Mouse (Mus musculus) limb, embryonic 10.5 days (tissue): ENCODE measurements around the gene Etl4. TPM values are rescaled to one million over a fixed set of nuclear protein-coding genes. Genes with fewer than 3 reads are reported as not detected.

Experiments used
- DNase-seq: peaks from one replicate; pipeline ENCODE4 v3.0.0-alpha.2; 2017; ENCODE audit warnings: low spot score
- H3K27ac ChIP-seq: fragments of 300-500 bp; sonication (generic); 2 replicates; pipeline ENCODE4 v1.5.1; 2016; ENCODE audit warnings: mild to moderate bottlenecking
- H3K27me3 ChIP-seq: fragments of 300-500 bp; sonication (generic); 2 replicates; pipeline ENCODE4 v1.6.1; 2016; ENCODE audit warnings: low read depth, mild to moderate bottlenecking; ENCODE audit not compliant: poor library complexity, severe bottlenecking
- H3K36me3 ChIP-seq: fragments of 300-500 bp; sonication (generic); 2 replicates; pipeline ENCODE4 v1.6.1; 2016; ENCODE audit warnings: mild to moderate bottlenecking, moderate library complexity
- H3K4me1 ChIP-seq: fragments of 300-500 bp; sonication (generic); 2 replicates; pipeline ENCODE4 v1.6.1; 2016
- H3K4me3 ChIP-seq: fragments of 300-500 bp; sonication (generic); 2 replicates; pipeline ENCODE4 v1.5.1; 2016; ENCODE audit warnings: mild to moderate bottlenecking, moderate library complexity
- H3K9me3 ChIP-seq: fragments of 300-500 bp; sonication (generic); replicated peaks from 2 replicates; pipeline ENCODE4 v1.6.1; 2016; ENCODE audit warnings: mild to moderate bottlenecking
- WGBS: fragments of 180-500 bp; shearing (Covaris S2); methylation state at CpG from one replicate; pipeline ENCODE4 v1.1.7; 2016; 5-methylcytosine and 5-hydroxymethylcytosine counted together
- microRNA-seq: library from miRNA; unstranded; fragments of <30 nt; microRNA quantifications from one replicate; pipeline ENCODE4, GENCODE M21; 2017
- polyA plus RNA-seq: library from polyadenylated mRNA; unstranded; fragments of >200 nt; fragmentation: Nextera tagmentation; extraction: Ambion mirVana; gene quantifications from 2 replicates; pipeline ENCODE4 v1.2.1, GENCODE M21; 2016

The Etl4 gene
- polyA plus RNA-seq, 1 experiment from 2014 or later, result 13.5 TPM

GRCm38 (mm10) chr2:20779484-20780381 lies 870.2 kb downstream of the Etl4 start:
- H3K27ac ChIP-seq, result no peak overlapping the region
- 39% methylated on average over 6 of the region's 6 CpGs for WGBS
- peak; percentile 61 for DNase-seq
- no peaks in the 10 kb centered on the region for H3K36me3 ChIP-seq
- H3K27me3 ChIP-seq, result no peaks in the 10 kb centered on the region
- H3K9me3 ChIP-seq, result no peaks in the 10 kb centered on the region
- H3K4me3 ChIP-seq, result no peak overlapping the region
- no peaks in the 10 kb centered on the region for H3K4me1 ChIP-seq

GRCm38 (mm10) chr2:20801236-20801890 lies 891.8 kb downstream of the Etl4 start:
- no peak overlapping the region for H3K4me3 ChIP-seq
- no peaks in the 10 kb centered on the region for H3K9me3 ChIP-seq
- 78% methylated on average over 8 of the region's 8 CpGs for WGBS
- no peaks in the 10 kb centered on the region for H3K27me3 ChIP-seq
- H3K27ac ChIP-seq, result no peak overlapping the region
- no peak for DNase-seq
- no peaks in the 10 kb centered on the region for H3K4me1 ChIP-seq
- no peaks in the 10 kb centered on the region for H3K36me3 ChIP-seq

- H3K27ac ChIP-seq, result no peak overlapping the region
- peak; percentile 15 for DNase-seq
- H3K9me3 ChIP-seq, result no peaks in the 10 kb centered on the region
- no peak overlapping the region for H3K4me3 ChIP-seq
- H3K4me1 ChIP-seq, result no peaks in the 10 kb centered on the region
- H3K27me3 ChIP-seq, result no peaks in the 10 kb centered on the region
- H3K36me3 ChIP-seq, result no peaks in the 10 kb centered on the region
- WGBS, result 90% methylated on average over 8 of the region's 8 CpGs
Observed at GRCm38 (mm10) chr2:20811506-20811905, 901.9 kb downstream of the Etl4 start.

GRCm38 (mm10) chr2:20813986-20814385 lies 904.4 kb downstream of the Etl4 start:
- no peaks in the 10 kb centered on the region for H3K4me1 ChIP-seq
- peak; percentile 27 for DNase-seq
- H3K4me3 ChIP-seq, result no peak overlapping the region
- no peak overlapping the region for H3K27ac ChIP-seq
- no peaks in the 10 kb centered on the region for H3K9me3 ChIP-seq
- no peaks in the 10 kb centered on the region for H3K36me3 ChIP-seq
- no peaks in the 10 kb centered on the region for H3K27me3 ChIP-seq
- 78% methylated on average over 2 of the region's 2 CpGs for WGBS

GRCm38 (mm10) chr2:20818226-20818625 lies 908.6 kb downstream of the Etl4 start:
- Histone ChIP-seq H3K36me3 (no peaks in the 10 kb centered on the region), H3K4me3 (no peak overlapping the region), H3K4me1 (no peaks in the 10 kb centered on the region), H3K27me3 (no peaks in the 10 kb centered on the region), H3K9me3 (no peaks in the 10 kb centered on the region), H3K27ac (no peak overlapping the region)
- peak; percentile 1 for DNase-seq
- WGBS, result 90% methylated on average over 7 of the region's 7 CpGs

GRCm38 (mm10) chr2:20826258-20826657 lies 916.7 kb downstream of the Etl4 start:
- H3K27ac ChIP-seq, result no peak overlapping the region
- H3K27me3 ChIP-seq, result no peaks in the 10 kb centered on the region
- DNase-seq, result peak; percentile 7
- H3K4me1 ChIP-seq, result no peaks in the 10 kb centered on the region
- H3K9me3 ChIP-seq, result no peaks in the 10 kb centered on the region
- no peak overlapping the region for H3K4me3 ChIP-seq
- H3K36me3 ChIP-seq, result no peaks in the 10 kb centered on the region

GRCm38 (mm10) chr2:20830882-20831281 lies 921.3 kb downstream of the Etl4 start:
- Histone ChIP-seq H3K9me3 (no peaks in the 10 kb centered on the region), H3K4me3 (no peak overlapping the region), H3K36me3 (no peaks in the 10 kb centered on the region), H3K27me3 (no peaks in the 10 kb centered on the region), H3K4me1 (0 out of 2 replicates have a peak, but pooled peaks cover 3% of the 10 kb centered on the region), H3K27ac (no peak overlapping the region)
- DNase-seq, result peak; percentile 12
- WGBS, result 84% methylated on average over 3 of the region's 3 CpGs

- Histone ChIP-seq H3K4me3 (no peak overlapping the region), H3K9me3 (no peaks in the 10 kb centered on the region)
- peak; percentile 17 for DNase-seq
Observed at GRCm38 (mm10) chr2:20831608-20832406, 922.2 kb downstream of the Etl4 start.

GRCm38 (mm10) chr2:20849346-20849745 lies 939.8 kb downstream of the Etl4 start:
- H3K4me3 ChIP-seq, result no peak overlapping the region
- no peak overlapping the region for H3K27ac ChIP-seq
- no peaks in the 10 kb centered on the region for H3K4me1 ChIP-seq
- peaks cover 71% of the 10 kb centered on the region for H3K36me3 ChIP-seq
- H3K9me3 ChIP-seq, result no peaks in the 10 kb centered on the region
- DNase-seq, result no peak
- 94% methylated on average over 18 of the region's 18 CpGs for WGBS
- no peaks in the 10 kb centered on the region for H3K27me3 ChIP-seq

More at GRCm38 (mm10) chr2:20831608-20832406, 922.2 kb downstream of the Etl4 start:
- Histone ChIP-seq H3K27ac (no peak overlapping the region), H3K36me3 (no peaks in the 10 kb centered on the region), H3K4me1 (0 out of 2 replicates have a peak, but pooled peaks cover 3% of the 10 kb centered on the region), H3K27me3 (no peaks in the 10 kb centered on the region)
- 85% methylated on average over 3 of the region's 3 CpGs for WGBS

Small RNA genes within 50 kb of the gene (microRNA-seq; reads per million reads assigned to microRNA genes)
- gene Gm44457, result not detected
